Mouse (Mus musculus) c-Kit-positive CD71-positive TER-119-negative erythroid progenitor cells, embryonic 14.5 days (primary cell): ENCODE data around the gene Ddx51.

ENCODE experiments used
- DNase-seq: peaks from one replicate; pipeline ENCODE4 v3.0.0-alpha.2; 2013; ENCODE audit warnings: low read depth

The Ddx51 gene

DNA sequence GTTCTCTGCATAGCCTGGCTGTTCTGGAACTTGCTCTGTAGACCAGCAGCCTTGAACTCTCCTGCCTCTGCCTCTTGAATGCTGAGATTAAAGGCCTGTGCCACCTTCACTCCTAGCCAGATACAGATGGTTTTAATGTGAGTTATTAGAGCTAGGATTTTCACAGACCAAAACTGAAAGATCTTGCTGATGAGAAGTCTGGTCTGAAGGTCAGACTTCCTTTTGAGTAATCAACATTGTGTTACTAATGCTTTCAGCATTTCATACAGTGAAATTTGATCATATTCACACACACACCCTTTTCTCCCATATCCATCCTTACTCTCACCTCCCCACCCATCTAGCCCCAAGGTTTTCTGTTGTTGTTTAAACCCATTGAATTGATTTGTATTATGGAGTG, 6.4 kb downstream of the Ddx51 start:
- DNase-seq, result no peak

GRCm38 (mm10) chr5:110664041-110664440, 10.8 kb downstream of the Ddx51 start:
- no peak for DNase-seq

DNA sequence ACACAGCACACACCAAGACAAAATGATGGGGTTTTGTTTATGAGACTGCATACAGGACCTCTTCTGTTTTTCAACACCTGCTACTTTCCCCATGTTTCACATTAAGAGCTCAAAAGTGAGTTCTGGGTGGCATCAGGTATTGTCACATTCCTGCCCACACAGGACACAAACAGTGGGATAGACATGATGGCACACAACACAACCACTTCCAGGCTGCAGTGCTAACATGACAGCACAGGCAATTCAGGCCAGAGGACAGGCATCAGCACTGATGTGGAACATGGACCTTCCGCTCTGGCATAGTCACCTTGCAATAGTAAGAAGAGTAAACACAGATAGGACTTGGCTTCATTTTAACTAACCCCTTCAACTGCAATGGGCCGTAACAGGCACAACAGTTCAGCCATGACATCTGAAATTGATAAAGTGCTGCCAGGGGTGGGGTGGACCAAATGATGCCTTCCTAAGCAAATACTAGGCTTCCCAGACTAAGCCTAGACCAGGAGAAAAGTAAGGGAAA, 11.6 kb downstream of the Ddx51 start:
- DNase-seq, result no peak

DNA sequence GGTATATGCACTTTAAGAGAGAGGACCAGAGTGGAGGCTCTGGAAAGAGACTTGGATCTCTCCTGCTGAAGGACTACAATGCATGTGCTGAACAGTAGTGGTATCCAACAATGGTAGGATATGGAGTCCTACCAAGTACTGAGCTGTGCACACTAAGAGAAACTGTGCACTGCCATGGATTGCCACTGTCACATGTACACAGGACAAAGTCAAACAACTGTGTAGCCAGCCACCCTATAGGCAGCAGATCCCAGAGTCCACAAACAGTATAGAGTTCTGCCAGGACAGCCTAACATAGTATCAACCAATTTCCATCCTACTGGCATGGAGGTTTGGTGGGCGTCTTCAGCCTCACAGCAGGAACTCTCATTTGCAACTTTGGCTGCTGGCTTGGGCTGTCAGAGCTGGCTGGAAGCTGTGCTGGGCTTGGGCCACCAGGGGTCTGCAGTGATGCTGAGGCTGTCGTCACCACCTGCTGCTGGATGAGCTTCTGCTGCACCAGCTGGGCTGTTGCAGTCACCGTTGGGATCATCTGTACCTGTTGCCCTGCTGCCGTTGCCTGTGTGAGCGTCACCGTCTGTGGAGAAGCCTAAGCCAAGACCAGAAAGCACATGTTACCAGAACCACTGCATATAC, 12.4 kb downstream of the Ddx51 start:
- no peak for DNase-seq

DNA sequence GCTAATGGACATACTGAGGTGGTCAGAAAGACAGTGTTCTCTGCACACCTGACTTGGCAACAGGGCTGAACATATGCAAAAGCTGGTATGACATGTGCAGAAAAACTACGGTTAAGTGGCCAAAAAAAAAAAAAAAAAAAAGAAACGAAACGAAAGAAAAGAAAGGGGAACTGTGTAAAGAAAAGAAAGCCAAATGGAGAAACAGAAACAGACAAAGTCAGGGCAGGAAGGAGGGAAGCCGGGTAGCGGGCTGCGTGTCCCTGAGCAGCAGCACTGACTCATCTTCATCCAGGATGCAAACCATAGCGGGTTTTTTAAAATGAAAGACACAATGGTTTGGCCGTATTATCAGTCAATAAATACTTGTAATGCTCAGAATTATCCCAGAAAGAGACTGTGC, 28.8 kb downstream of the Ddx51 start:
- DNase-seq, result no peak

- no peak for DNase-seq
These were observed 45.4 kb downstream of the Ddx51 start for GRCm38 (mm10) chr5:110698617-110699016.

DNA sequence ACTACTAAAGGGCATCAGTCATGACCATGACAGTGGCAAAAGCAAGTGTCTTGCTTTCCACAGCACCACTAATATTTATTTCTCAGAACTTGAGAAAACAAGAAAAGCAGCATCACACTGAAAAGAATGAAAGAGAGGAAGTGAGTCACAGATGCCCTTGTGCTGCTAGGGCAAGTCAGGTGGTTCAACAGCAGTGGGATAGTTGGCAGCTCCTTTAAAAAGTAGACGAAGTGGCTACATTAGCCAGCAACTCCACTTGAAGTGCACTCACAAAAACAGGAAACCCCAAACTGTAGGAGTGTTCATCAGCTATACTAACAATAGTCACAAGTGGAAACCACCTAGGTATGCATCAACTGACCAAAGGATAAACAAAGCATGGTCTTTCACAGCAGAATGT, 50.8 kb downstream of the Ddx51 start:
- no peak for DNase-seq

- no peak for DNase-seq
These were observed 56.0 kb downstream of the Ddx51 start for GRCm38 (mm10) chr5:110709256-110709655.
